Mouse (Mus musculus) lung, postnatal 36 days (tissue): Measurements from ENCODE around the gene Usf1.

Source experiments
- DNase-seq: peaks from one replicate; pipeline ENCODE4 v3.0.0; 2022; ENCODE audit warnings: mixed read lengths

Usf1 gene

DNA sequence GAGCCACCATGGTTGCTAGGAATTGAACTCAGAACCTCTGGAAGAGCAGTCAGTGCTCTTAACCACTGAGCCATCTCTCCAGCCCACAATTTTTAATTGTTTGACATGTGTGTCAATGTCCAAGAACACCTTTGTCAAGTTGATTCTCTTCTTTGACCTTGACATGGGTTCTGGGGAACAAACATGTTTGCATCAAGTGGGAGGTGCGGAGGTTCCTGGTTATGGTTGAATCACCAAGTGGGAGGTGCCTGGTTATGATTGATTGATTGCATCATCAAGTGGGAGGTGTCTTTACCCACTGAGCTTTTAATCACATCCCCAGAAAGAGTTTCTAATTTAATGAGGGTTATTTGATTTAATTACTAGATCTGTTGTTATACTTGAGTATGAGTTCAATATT, 46.5 kb downstream of the Usf1 start:
- no peak for DNase-seq

DNA sequence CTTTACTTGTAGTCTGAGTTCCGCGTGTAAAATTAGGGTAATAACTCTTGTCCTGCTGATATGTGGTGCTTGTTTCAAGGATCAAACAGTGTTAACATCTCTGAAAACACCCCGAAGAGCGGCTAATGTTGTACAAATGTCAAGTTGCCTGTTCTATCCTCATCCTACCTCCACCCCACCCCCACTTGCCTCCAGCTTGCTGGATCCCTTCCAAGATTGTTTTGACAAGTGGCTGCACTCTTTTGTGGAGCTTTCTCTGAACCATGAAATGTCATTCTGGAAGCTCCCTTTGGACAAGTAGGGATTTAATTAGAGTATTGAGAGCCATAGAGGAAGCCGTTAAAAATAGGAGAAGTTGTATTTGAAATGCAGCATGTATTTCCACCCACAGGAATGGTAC, 48.7 kb downstream of the Usf1 start:
- no peak for DNase-seq

DNA sequence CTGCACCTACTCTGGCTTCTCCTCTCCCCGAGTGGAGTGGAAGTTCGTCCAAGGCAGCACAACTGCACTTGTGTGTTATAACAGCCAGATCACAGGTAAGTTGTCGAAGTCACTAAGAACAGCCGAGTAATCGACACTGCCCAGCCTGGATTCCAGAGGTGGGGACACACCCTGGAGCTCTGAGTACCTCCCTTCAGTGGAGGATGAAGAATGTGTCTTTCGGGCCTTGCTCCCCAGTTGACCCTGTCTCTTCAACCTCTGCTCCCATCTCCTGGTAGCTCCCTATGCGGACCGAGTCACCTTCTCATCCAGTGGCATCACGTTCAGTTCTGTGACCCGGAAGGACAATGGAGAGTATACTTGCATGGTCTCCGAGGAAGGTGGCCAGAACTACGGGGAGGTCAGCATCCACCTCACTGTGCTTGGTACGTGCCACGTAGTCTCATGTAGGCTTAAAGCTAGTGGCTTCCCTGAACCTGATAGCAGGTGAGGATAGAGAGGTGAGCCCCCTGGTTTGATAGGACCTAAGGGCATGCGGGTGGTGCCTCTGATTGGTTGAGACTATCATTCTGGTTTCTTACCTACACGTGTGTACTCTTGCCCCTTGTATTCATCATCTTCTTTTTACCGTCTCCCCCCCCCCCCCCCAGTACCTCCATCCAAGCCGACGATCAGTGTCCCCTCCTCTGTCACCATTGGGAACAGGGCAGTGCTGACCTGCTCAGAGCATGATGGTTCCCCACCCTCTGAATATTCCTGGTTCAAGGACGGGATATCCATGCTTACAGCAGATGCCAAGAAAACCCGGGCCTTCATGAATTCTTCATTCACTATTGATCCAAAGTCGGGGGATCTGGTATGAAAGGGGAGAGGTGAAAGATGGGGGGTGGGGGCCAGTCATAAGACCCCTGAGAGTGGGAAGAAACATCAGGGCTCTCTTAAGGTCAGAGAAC, 49.7 kb downstream of the Usf1 start:
- no peak for DNase-seq

DNA sequence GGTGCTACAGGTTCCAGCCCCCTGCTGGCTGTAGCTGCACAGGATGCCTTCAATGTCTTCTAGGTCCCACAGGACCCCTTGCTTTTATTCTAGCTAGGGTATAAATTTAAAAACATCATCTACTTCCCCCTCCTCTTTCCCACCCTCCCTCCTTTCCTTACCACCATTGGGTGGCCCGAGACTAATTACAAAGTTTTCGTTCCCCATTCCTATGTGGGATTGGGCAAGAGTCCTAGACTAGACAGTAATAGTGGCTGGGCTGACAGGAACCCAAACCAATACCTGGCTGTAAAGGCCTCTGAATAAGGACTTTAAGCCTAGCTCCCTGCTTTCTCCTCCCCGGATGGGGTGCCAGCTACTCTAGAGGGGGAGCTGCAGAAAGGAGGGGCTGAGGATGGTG, 52.0 kb downstream of the Usf1 start:
- DNase-seq: no peak

DNA sequence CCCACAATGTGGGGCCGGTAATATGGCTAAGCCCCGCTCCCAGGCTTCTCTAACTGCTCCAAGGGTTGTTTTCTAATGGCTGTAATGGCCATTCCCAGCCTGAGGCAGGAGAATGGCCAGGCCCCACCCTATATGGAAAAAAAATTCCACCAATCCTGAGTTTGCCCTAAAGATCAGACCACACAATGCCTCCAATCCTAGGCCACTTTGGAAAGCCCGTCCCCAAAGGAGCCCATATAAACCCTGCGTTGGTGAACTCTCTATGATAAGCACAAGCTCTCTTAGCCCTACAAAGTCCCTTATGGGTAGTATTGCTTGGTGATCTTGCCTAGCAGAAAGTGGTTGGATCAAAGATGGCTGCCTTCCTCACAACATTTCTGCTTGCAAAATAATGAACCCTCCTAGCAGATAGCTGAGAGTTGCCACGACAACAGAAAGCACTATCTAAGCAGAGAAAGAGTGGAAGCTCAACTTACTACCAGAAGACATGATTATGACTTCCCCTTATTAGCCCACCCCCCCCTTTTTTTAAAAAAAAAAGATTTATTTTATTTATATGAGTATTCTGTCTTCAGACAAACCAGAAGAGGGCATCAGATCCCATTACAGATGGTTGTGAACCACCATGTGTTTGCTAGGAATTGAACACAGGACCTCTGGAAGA, 54.8 kb downstream of the Usf1 start:
- no peak for DNase-seq

DNA sequence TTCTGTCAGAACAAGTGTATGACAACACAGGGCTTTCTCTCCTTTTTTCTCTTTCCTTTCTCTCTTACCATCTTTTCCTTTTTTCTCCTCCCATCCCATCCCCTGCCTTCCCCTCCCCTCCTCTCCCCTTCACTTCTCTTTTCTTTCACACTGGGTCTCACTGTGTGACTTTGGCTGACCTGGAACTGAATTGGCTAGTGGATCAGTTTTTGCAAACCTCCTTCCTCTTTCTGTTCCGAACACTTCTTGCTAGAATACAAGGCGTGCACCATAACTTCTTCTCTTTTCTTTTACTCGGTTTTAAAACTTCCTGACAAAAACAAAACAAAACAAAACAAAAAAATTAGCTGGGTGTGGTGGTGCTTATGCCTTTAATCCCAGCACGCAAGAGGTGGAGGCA, 55.5 kb downstream of the Usf1 start:
- no peak for DNase-seq
